ENCODE assay signal across 16 mouse cellular contexts in the genomic region with DNA sequence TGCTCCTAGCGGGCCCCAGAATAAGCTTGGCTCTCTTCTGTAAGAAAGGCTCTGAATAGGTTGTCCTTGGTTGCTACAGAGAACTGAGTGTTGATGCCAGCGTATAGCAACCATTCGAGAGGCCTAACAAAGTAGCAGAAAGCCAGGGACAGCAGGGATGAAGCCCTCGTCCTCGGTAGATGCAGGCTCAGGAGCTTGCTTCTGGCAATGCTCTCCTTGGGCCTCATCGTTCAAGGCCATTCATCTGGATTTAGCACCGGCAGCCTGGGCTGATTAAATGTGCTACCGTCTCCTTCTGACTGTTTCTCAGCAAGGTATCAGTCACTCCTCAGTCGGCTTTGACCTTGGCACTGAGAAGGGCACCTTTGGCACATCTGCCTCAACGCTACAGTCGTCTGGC. TPM values are rescaled to one million over a fixed set of nuclear protein-coding genes. Genes with fewer than 3 reads are reported as not detected.
DNase-seq lines count a peak whose midpoint lies in the region; ATAC-seq and TF ChIP-seq lines count a peak whose summit lies in the region.
"Had no signal": no experiment of that assay in that cellular context is flagged by ENCODE, and none has a peak within 500 bp of the region (broad histone marks: within the 10 kb centered on the region; RNA-seq: fewer than 3 reads in every experiment).

No protein-coding gene starts in this region.

- no peak for TF ChIP-seq CTCF in forebrain, postnatal 0 days (IDR thresholded peaks at IDR 0.05; ENCODE audit: low read depth)

- ATAC-seq in forebrain, embryonic 14.5 days = 0 out of 2 replicates have a peak, but pooled peaks have one; percentile 11
- no peak for ATAC-seq in forebrain, postnatal 0 days
- ATAC-seq in midbrain, embryonic 15.5 days (replicated peaks) = no peak
- ATAC-seq in neural tube, embryonic 15.5 days (ENCODE audit: low FRiP score) = no peak
- ATAC-seq: CD4-positive, CD25-positive, alpha-beta regulatory T cell, adult 4 months; inflammation-experienced regulatory T-cells, adult 6 months; intestine, postnatal 0 days had no signal

- H3K4me3 ChIP-seq in forebrain, embryonic 14.5 days (ENCODE audit: low read depth, low read length) = no peak overlapping the region
- H3K4me3 ChIP-seq in forebrain, postnatal 0 days (ENCODE audit: low read depth, low read length) = no peak overlapping the region
- H3K4me3 ChIP-seq in midbrain, embryonic 10.5 days = no peak overlapping the region
- no peak overlapping the region for H3K4me3 ChIP-seq in midbrain, embryonic 15.5 days
- H3K4me3 ChIP-seq in neural tube, embryonic 15.5 days (replicated peaks) = no peak overlapping the region
- H3K4me3 ChIP-seq: embryonic facial prominence, embryonic 12.5 days; heart, embryonic 12.5 days; hindbrain, embryonic 12.5 days had no signal

- H3K27me3 ChIP-seq in forebrain, embryonic 14.5 days (replicated peaks; ENCODE audit: control insufficient read depth, insufficient read depth, low read length) = no peaks in the 10 kb centered on the region
- no peaks in the 10 kb centered on the region for H3K27me3 ChIP-seq in forebrain, postnatal 0 days (ENCODE audit: insufficient read depth, low read length)
- no peaks in the 10 kb centered on the region for H3K27me3 ChIP-seq in midbrain, embryonic 10.5 days (ENCODE audit: low read depth, poor library complexity, severe bottlenecking)
- H3K27me3 ChIP-seq in midbrain, embryonic 15.5 days (replicated peaks) = no peaks in the 10 kb centered on the region
- no peaks in the 10 kb centered on the region for H3K27me3 ChIP-seq in neural tube, embryonic 15.5 days (replicated peaks)
- H3K27me3 ChIP-seq: embryonic facial prominence, embryonic 12.5 days; heart, embryonic 12.5 days; hindbrain, embryonic 12.5 days had no signal

- 86% methylated on average over 11 of the region's 11 CpGs for WGBS in forebrain, embryonic 14.5 days
- 74% methylated on average over 11 of the region's 11 CpGs for WGBS in forebrain, postnatal 0 days
- 90% methylated on average over 11 of the region's 11 CpGs for WGBS in midbrain, embryonic 10.5 days
- 78% methylated on average over 11 of the region's 11 CpGs for WGBS in midbrain, embryonic 15.5 days
- WGBS in neural tube, embryonic 15.5 days = 66% methylated on average over 11 of the region's 11 CpGs

- H3K4me1 ChIP-seq in forebrain, embryonic 14.5 days (ENCODE audit: control insufficient read depth, insufficient read depth, low read length) = no peaks in the 10 kb centered on the region
- no peaks in the 10 kb centered on the region for H3K4me1 ChIP-seq in forebrain, postnatal 0 days (ENCODE audit: insufficient read depth)
- peaks cover 50% of the 10 kb centered on the region for H3K4me1 ChIP-seq in midbrain, embryonic 10.5 days
- H3K4me1 ChIP-seq in midbrain, embryonic 15.5 days = peaks cover 21% of the 10 kb centered on the region; the same call in 1 of the 2 replicates
- H3K4me1 ChIP-seq in neural tube, embryonic 15.5 days = peaks cover 27% of the 10 kb centered on the region
- H3K4me1 ChIP-seq: heart, embryonic 12.5 days had no signal

- H3K9me3 ChIP-seq in forebrain, embryonic 14.5 days (replicated peaks; ENCODE audit: control insufficient read depth, low read length) = no peaks in the 10 kb centered on the region
- no peaks in the 10 kb centered on the region for H3K9me3 ChIP-seq in forebrain, postnatal 0 days (ENCODE audit: low read length)
- no peaks in the 10 kb centered on the region for H3K9me3 ChIP-seq in midbrain, embryonic 10.5 days (replicated peaks)
- no peaks in the 10 kb centered on the region for H3K9me3 ChIP-seq in midbrain, embryonic 15.5 days
- no peaks in the 10 kb centered on the region for H3K9me3 ChIP-seq in neural tube, embryonic 15.5 days (replicated peaks)
- H3K9me3 ChIP-seq: embryonic facial prominence, embryonic 12.5 days; G1E; heart, embryonic 12.5 days; hindbrain, embryonic 12.5 days had no signal

- H3K9ac ChIP-seq in forebrain, embryonic 14.5 days (ENCODE audit: low read length) = no peak overlapping the region
- no peak overlapping the region for H3K9ac ChIP-seq in forebrain, postnatal 0 days
- H3K9ac ChIP-seq in midbrain, embryonic 15.5 days = no peak overlapping the region
- H3K9ac ChIP-seq in neural tube, embryonic 15.5 days (replicated peaks) = no peak overlapping the region
- H3K9ac ChIP-seq: embryonic facial prominence, embryonic 12.5 days; heart, embryonic 12.5 days; hindbrain, embryonic 12.5 days had no signal

- peak; percentile 48 to 67 for DNase-seq in adrenal gland, adult (ENCODE audit: inconsistent age in 2 of 2, low spot score in 1 of 2)
- DNase-seq in adrenal gland, adult 8-10 months = no peak
- DNase-seq in forebrain, embryonic 14.5 days (ENCODE audit: low spot score) = no peak
- no peak for DNase-seq in forebrain, postnatal 0 days
- DNase-seq in midbrain, embryonic 10.5 days (ENCODE audit: low spot score) = no peak
- DNase-seq in neural tube, embryonic 10.5 days (ENCODE audit: extremely low spot score, low spot score) = no peak
- DNase-seq: gastrocnemius, postnatal 25 days had no signal

- no peak overlapping the region for H3K27ac ChIP-seq in forebrain, embryonic 14.5 days (ENCODE audit: low read depth, low read length)
- H3K27ac ChIP-seq in forebrain, postnatal 0 days (ENCODE audit: low read depth, low read length) = no peak overlapping the region
- peak overlapping the region; percentile 67 for H3K27ac ChIP-seq in midbrain, embryonic 10.5 days (replicated peaks)
- no peak overlapping the region for H3K27ac ChIP-seq in midbrain, embryonic 15.5 days
- H3K27ac ChIP-seq in neural tube, embryonic 15.5 days (replicated peaks) = peak overlapping the region; percentile 41; the same call in 1 of the 2 replicates
- H3K27ac ChIP-seq: embryonic facial prominence, embryonic 12.5 days; hindbrain, embryonic 12.5 days had no signal

- no peak overlapping the region for H3K4me2 ChIP-seq in forebrain, embryonic 14.5 days (ENCODE audit: low read length)
- no peak overlapping the region for H3K4me2 ChIP-seq in forebrain, postnatal 0 days (ENCODE audit: low read depth)
- no peak overlapping the region for H3K4me2 ChIP-seq in midbrain, embryonic 15.5 days
- H3K4me2 ChIP-seq in neural tube, embryonic 15.5 days = no peak overlapping the region
- H3K4me2 ChIP-seq: embryonic facial prominence, embryonic 12.5 days; heart, embryonic 12.5 days; hindbrain, embryonic 12.5 days had no signal

- H3K36me3 ChIP-seq in forebrain, embryonic 14.5 days (ENCODE audit: control insufficient read depth, insufficient read depth, low read length) = no peaks in the 10 kb centered on the region
- no peaks in the 10 kb centered on the region for H3K36me3 ChIP-seq in forebrain, postnatal 0 days (ENCODE audit: insufficient read depth)
- H3K36me3 ChIP-seq in midbrain, embryonic 10.5 days = peaks cover 11% of the 10 kb centered on the region
- no peaks in the 10 kb centered on the region for H3K36me3 ChIP-seq in midbrain, embryonic 15.5 days (replicated peaks)
- H3K36me3 ChIP-seq in neural tube, embryonic 15.5 days = 0 out of 2 replicates have a peak, but pooled peaks cover 3% of the 10 kb centered on the region
- H3K36me3 ChIP-seq: embryonic facial prominence, embryonic 12.5 days; heart, embryonic 12.5 days; hindbrain, embryonic 12.5 days had no signal

RNA-seq across cellular contexts. Expression of a gene that starts 15.4 kb away (rescaled TPM):
- 10 to 100 TPM; 17.1 to 20.4 (median 17.8) TPM for total RNA-seq in adrenal gland, adult 8-10 months (2022)
- 14.2 and 14.6 TPM in 2 replicates for polyA plus RNA-seq in forebrain, embryonic 14.5 days (2014; fragmentation: Nextera tagmentation; extraction: Ambion mirVana)
- 13.6 and 18.7 TPM in 2 replicates for total RNA-seq in forebrain, postnatal 0 days (2014; rRNA removed)
- 11.7 and 12.2 TPM in 2 replicates for polyA plus RNA-seq in forebrain, postnatal 0 days (2015; fragmentation: Nextera tagmentation; extraction: Ambion mirVana)
- 26.2 and 28.3 TPM in 2 replicates for polyA plus RNA-seq in midbrain, embryonic 10.5 days (2016; fragmentation: Nextera tagmentation; extraction: Ambion mirVana)
- polyA plus RNA-seq in midbrain, embryonic 15.5 days (2015; fragmentation: Nextera tagmentation; extraction: Ambion mirVana) = 22.1 and 23.3 TPM in 2 replicates
- 17.7 and 19.7 TPM in 2 replicates for polyA plus RNA-seq in neural tube, embryonic 15.5 days (2015; fragmentation: Nextera tagmentation; extraction: Ambion mirVana)

RNA-seq across cellular contexts. Expression of a gene that starts 19.3 kb away (rescaled TPM):
- 10 to 100 TPM; 74.2 to 82.1 (median 79.3) TPM for total RNA-seq in adrenal gland, adult 8-10 months (2022)
- 22.2 and 24.4 TPM in 2 replicates for polyA plus RNA-seq in forebrain, embryonic 14.5 days (2014; fragmentation: Nextera tagmentation; extraction: Ambion mirVana)
- total RNA-seq in forebrain, postnatal 0 days (2014; rRNA removed) = 35.2 and 43.6 TPM in 2 replicates
- 27.7 and 28.0 TPM in 2 replicates for polyA plus RNA-seq in forebrain, postnatal 0 days (2015; fragmentation: Nextera tagmentation; extraction: Ambion mirVana)
- polyA plus RNA-seq in midbrain, embryonic 10.5 days (2016; fragmentation: Nextera tagmentation; extraction: Ambion mirVana) = 20.8 and 25.6 TPM in 2 replicates
- 22.8 and 23.8 TPM in 2 replicates for polyA plus RNA-seq in midbrain, embryonic 15.5 days (2015; fragmentation: Nextera tagmentation; extraction: Ambion mirVana)
- 17.7 and 21.4 TPM in 2 replicates for polyA plus RNA-seq in neural tube, embryonic 15.5 days (2015; fragmentation: Nextera tagmentation; extraction: Ambion mirVana)

Comparison
In these comparisons a context has a peak if more than half of its experiments do, and no peak if none do; other contexts are left out.
1. DNase-seq: peak in adrenal gland, adult (2 of 2); none in adrenal gland, adult 8-10 months (single experiment), forebrain, embryonic 14.5 days (single experiment), forebrain, postnatal 0 days (single experiment), midbrain, embryonic 10.5 days (single experiment) and neural tube, embryonic 10.5 days (single experiment).
2. H3K27ac ChIP-seq: peak in midbrain, embryonic 10.5 days (single experiment) and neural tube, embryonic 15.5 days (single experiment); none in forebrain, embryonic 14.5 days (single experiment), forebrain, postnatal 0 days (single experiment) and midbrain, embryonic 15.5 days (single experiment).